Mouse (Mus musculus) ovary, postnatal 36 days (tissue): Measurements from ENCODE around the gene Atr.

Experiments
- DNase-seq: peaks from one replicate; pipeline ENCODE4 v3.0.0; 2022; ENCODE audit warnings: low spot score, mixed read lengths

Gene Atr

DNA sequence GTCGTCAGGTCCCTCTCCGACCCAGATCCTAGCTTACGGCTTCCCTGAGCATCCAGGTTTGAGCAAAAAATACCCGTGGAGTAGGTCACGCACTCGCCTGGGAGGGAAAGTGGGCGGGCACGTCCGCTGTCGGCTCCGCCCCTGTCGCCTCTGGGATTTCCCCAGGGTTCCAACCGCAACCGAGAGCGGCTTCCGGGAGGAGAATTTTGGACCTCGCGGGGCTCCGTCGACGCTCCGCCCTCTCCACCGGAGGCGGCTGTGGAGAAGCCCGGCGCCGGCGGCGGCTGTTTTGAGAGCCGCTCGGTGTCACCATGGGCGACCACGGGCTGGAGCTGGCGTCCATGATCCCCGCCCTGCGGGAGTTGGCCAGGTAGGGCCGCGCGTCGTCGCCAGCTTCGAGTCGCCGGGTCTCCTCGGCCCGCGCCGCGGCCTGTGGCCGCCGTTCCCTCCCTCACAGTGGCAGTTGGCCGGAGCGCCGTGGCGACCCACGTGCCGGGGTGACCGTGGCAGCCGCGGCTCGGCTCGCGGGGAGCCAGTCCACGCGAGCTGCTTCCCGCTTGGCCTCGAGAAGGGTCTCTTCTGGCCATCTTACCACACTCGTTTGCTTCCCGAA, at the start of gene Atr:
Gene Atr (plus strand): TSS at position 184 of the 613 bp plus-strand sequence.
- DNase-seq = peak; percentile 93

DNA sequence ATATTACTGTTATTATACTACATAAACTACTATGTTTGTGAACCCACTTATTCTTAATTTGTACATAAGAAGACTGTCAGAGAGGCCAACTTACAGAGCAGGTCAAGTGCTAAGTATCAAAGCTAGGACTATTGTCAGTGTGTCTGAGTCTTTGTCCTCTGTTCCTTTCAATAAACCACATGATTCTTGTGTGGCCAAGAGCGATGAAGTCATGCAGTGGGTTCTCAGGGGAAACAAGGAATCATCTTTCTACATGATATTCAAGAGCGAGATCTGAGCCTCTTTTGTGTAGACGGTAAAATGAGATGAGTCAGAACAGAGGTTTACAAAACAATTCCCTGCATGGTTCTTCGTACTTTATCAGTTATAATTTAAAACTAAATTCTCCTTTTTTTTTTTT, 47.8 kb upstream of the Atr start:
- no peak for DNase-seq

DNA sequence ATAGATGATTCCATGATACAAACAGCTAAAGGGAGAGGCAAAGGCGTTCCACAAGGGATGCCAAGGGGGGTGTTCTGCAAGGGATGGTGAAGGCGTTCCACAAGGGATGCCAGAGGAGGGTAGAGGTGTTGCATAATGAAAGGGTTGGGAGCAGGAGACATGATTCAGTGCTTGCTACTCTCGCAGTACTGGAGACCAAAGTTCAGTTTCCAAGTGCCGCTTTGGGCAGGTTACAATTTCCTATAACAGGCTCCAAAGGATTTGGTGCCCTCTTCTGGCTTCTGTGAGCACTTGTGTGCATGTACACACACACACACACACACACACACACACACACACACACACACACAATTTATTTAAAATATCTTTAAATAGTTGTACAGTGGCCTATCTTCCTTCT, 45.6 kb upstream of the Atr start:
- no peak for DNase-seq

DNA sequence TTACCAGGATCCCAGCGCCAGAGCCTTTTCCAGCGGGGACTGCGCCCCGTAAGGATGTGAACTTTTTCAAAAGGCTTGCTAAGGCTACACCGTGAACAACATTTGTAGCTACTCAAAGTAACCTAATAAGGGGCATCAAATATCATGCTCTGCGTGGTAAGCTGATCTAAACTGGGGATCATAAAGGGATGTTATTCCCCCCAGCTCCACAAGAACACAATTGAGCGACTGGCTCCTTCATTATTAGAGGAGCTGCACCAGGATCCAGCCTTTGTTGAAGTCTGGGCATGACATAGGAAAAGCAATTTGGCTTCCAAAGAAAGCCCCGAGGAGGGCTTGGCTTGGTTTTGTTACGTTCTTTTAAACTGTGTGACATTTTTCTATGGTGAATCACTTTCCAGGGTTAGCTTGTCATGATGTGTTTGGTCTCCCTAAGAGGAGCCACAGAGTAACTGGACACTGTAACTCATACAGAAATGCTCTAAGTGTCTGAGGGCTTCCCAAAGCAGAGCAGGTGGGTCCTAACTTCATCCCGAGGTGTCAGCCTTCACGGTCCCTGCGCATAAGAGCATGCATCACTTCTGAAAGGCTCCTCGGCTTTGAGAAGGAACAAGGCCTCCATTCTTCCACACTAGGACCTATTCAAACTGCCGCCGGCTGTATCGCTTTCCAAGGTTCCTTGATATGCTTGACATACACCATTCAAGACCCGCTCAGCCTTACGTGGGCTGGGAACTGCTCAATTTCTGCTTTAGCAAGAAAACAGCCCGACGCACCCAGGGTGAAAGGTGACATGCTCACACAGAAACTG, 43.5 kb upstream of the Atr start:
- DNase-seq = no peak

DNA sequence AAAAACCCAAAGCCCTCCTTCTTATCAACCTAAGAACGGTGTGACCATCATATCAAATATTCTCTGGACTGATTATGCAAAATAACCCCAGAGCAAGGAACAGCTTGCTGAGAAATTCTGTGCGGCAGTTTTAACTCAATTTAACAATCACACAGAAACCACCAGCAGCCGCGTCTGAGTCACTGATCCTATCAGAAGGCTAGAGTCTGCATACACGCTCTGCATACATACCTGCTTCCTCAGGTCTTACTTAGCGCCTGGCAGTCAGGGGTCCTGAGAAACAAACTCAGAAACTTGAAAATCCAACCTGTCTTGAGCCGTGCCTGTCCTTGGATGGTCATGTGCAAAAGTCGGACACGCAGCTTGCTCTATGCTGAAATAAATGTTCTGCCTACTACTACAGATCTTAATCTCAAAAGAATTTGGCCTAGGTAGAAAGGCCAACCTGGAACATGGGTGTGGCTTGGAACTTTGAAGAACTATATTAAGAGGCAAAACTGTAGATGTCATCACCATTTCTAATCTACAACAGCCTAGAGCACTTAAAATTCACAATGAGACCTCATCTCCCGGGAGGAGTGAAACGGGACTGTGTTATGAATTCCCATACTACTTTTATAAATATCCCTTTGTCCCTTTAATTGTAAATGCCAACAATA, 42.3 kb upstream of the Atr start:
- no peak for DNase-seq

DNA sequence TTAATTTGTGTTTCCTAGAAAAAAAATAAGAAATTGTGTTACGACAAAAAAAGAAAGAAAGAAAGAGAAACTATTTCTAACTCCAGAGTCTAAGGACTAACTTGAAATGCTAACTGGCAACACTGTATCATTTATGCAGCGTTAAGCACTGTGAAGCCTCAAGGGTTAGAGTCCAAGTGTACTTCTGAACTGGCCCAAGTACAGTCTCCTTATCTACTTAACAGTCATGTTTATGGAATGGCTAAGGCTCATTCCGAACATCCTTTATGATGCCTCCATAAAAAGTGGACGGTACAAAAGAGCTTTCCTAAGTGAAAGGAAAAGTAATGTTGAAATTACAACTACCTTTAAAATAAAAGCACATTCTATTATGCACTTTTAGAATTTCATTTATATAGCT, 41.7 kb upstream of the Atr start:
- no peak for DNase-seq

DNA sequence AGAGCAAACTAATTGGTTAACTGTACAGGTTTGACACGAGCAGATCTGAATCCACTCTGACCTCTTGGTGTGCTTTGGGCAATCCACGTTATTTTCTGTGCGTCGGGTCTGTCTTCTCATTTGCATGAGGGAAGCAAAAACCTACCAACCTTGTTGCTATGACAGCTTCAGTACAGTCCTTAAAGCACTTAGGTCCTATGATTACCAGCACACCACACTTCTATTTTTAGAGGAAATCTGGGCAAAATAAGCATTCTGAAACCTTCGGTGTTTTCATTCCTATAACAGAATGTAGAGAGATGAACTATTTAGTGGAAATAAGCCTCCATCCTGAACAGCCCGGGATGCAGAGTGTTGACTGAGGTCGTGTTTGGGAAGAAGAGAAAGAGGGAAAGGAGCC, 34.9 kb upstream of the Atr start:
- DNase-seq = no peak

DNA sequence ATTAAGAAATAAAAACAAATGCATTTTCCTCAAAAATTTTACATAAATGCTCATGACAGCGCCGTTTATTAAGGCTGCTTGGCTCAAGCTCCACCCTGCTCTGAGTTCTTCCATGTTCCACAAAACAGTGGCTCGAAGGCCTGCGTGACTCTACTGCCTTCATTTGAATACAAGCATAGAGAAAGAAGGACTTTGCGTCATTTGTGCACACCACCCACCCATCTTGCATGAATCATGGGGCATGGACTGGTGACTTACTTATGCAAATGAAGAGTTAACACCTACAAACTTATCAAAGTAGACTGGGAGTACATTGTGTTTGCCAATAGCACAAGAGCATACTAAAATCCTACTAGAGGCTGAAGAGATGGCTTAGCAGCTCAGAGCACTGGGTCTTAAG, 29.8 kb upstream of the Atr start:
- no peak for DNase-seq

DNA sequence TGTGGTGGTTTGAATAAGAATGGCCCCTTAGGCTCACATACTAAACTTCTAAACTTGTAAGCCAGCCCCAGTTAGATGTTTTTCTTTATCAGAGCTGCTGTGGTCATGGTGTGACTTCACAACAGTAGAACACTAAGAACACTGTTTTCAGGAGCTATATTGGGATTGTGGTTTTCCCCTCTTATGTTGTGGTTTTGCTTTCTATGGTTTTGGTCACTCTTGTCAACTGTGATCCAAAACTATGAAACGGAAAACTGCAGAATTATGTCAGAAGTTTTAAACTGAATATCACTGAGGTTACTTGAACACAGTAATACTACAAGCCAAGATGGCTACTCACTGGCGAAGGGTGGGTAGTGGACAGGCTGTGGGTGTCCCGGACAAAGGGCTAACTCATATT, 24.6 kb upstream of the Atr start:
- DNase-seq = no peak

DNA sequence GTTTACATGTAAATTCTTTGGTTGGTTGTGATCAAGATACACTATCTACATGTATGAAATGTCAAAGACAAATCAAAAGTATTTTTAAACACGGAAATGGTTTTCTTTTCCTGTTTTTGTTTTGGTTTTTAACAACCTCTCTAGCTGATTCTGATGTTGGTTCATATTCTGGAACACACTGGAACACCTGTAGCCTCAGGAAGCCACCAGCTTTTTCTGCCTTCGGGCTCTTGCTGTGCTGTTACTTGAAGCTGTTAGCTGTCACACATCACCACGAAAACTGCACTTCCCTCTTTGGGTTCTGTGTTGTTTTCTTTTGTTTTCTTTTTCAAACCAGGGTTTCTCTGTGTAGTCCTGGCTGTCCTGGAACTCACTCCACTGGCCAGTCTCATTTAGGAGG, 22.6 kb upstream of the Atr start:
- no peak for DNase-seq

DNA sequence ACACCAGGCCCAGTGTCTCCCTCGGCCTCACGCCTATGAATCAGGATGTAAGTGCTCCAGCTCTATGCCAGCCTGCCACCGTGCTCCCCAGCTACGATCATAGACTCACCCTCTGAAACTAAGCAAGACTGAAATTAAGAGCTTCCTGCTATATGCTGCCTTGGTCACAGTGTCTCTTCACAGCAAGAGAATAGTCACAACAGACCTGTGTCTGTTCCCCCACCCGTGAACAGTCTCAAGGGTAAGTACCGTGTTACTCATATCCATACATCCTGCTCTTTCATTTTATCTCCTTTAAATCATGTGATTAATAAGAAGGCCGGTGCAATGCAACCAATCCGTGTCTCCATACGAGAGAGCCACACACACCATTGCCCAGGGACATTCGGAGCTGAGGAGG, 21.7 kb upstream of the Atr start:
- DNase-seq = no peak

DNA sequence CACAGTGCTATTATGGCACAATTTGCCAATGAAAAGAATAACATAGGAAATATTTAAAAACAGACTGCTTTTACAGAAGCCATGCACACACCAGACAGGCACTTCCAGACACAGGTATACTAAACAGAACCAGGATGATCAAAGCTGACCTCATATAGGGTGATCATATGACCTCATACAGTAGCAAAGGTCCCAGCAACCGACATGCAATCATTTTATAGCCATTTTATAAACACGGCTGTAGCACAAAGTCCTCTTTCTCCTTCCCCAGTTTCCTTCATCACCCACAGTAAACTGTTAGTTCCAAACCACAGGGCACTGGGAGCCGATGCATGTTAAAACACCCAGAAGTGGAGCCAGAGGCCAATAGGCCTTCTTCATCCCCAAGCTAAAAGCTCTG, 18.0 kb upstream of the Atr start:
- no peak for DNase-seq

DNA sequence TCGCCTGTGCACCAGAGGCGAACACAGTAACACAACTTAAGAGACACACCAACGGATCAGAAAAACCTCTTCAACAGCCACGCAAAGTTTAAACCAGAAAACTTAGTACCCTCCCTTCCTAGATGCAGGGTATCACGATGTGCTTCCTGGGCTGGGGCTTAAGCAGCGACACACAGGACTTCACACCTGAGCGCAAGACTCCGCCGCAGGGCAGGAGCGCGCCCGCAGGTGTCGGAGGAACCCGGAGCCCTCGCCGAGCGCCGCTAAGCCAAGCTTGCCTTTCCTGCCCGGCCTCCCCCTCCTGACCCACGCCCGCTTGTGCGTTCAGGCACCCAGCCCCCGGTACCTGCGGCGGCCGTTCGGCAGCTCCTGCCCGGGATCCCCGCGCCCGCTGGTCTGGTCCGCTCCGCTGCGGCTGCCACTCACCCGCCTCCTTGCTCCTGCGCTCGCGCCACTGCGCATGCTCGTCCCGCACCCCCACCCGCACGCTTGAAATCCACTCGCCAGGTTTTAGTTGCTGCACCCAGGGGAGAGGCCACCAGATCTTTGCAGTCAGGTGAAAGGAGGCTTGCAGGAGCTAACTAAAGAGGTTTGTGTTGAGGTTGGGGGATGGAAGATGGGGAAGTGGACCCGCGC, 12.5 kb upstream of the Atr start, which contains the start of gene Pls1:
Gene Pls1 (minus strand): TSS at position 487 of the 636 bp plus-strand sequence.
- DNase-seq = peak; percentile 84

DNA sequence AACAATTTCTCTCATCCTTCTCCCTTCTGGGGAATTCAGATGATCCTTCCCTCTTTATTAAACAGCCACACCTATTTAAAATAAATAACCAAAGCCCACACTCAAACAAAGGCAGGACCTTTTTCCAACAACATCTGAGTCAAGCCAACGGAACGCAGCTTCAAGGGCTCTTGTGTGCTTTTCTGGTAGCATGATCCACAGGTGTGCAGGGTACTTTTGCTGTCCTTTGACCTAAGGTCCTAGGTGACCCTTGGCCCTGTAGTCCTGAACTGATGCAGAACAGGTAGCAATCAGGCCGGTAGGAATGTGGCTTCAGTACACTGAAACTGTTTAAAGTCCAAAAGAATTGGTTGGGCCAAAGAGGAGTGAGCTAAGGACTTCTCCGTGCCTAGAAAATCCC, 11.7 kb upstream of the Atr start:
- DNase-seq = no peak

DNA sequence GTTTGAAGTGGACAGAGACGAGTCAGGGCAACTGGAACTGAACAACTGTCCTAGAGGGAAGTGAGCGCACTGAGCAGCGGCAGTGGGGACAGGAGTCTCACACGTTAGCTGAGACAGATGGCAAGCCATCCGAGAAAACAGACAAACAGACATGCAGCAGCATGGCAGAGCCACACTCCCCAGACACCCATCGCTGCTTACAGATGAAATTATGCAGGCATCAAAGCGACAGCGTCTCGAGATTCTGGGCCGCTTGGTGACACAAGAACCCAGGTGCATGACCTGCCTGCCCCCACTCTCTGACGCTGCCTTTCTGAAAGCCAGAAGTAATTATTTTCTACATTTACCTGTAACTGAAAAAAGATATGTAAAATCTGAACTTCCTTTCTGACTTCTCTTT, 5.7 kb upstream of the Atr start:
- no peak for DNase-seq

DNA sequence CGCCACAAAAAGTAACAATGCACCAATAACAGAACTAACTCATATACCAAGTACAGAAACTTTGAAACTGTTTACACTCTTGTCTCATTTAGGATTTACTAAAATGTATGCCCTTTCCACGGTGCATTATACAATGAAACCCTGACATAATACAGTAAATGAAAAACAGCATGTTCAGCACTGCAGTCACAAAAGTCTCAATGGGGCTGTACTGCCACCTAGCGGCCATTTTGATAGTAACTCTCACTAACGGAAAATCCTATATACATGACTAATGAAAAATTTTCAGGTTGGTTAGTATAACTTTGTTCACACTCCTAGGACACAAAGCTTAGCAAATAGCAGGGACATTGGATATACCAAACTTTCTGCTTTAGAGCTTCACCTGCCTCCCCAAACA, 4.5 kb upstream of the Atr start:
- DNase-seq = peak; percentile 43

DNA sequence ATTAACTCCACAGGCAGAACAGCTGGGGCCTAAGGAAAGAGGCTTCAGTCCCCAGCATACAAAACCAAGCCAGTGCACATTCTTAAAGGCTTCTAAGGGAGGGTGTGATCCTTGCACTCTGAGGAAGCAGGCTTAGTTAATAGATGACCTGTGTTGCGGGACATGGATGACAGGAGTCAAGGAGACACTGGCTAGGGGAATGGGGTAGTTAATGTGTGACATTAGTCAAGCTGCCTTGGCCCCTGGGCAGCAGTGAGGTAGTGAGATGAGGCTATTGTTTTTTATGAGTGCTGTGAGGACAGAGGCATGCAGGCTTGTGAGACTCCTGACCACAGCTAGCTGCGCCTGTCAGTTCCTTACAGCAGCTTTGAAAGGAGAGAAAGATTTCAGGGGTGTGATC, 2.5 kb upstream of the Atr start:
- no peak for DNase-seq

DNA sequence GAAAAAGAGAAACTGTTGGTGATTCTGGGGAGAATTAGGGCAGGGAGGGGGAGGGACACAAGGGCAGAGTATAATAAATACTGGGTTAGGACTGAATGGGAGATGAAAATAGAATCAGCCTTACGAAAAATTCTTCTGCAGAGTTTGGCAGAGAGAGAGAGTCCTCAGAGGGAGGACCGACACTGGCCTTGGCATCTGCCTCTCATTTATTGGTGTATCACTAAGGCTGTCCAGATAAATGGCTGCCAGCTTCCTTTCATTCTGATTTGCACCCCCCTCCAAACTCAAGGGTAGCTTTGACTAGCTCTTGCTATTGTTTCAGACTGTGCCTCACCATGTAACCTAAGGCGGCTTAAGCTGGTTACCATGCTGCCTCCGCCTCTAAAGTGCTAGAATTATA, 1.4 kb upstream of the Atr start:
- DNase-seq = no peak

DNA sequence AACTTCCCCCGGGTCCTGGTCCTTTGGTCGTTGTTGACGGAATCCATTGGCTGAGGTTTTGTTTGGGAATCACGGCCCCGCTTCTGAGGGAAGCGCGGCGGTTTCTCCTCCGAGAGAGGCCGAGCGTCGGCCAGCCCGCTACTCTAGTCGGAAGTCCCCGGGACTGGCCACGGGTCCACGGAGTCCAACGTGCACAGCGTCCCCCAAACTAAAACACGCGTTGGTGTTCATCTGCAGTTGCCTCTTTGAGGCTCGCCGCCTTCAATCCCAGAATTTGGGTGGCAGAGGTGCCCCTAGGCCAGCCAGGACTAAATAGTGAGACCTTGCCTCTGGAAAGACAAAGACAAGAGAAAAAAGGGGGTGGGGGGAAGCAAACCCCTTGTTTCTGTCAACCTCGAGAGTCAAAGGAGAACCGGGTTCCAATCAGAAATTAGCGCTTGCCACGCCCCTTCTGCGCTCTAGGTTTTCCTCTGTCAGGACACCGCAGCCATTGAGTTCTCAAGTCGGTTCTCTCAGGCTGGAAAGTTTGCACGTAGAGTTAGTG, 702 bp downstream of the Atr start:
- no peak for DNase-seq

DNA sequence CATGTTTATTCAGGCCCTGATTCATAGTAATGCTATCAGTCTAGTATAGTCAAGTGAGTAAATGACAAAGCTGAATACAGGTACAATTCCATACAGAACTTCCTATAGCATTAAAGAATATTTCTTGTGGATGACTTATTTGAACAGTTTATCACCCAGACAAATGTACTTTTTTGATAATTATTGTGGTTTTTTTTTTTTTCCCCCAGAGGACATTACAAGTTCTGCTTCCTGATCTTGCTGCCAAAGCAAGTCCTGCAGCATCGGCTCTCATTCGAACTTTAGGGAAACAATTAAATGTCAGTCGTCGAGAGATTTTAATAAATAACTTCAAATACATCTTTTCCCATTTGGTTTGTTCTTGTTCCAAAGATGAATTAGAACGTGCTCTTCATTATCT, 20.8 kb downstream of the Atr start:
- no peak for DNase-seq

DNA sequence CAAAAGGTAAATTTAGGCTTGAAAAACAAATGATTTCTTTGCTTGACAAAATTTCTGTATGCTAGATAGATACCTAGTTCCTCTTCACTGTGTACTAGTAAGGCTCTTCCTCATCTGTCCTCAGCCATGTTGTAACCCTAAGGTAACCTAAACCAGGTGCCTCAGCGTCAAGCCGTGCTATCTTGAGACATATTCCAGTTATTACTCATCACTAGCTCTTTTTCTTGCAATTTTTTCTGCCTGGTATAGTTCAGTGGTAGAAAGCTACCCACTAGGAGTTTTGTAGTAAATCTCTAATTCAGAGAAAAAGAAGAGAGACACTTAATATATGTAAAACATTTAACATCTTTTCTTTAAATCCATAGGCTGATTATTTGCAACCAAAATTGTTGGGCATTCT, 25.4 kb downstream of the Atr start:
- no peak for DNase-seq

DNA sequence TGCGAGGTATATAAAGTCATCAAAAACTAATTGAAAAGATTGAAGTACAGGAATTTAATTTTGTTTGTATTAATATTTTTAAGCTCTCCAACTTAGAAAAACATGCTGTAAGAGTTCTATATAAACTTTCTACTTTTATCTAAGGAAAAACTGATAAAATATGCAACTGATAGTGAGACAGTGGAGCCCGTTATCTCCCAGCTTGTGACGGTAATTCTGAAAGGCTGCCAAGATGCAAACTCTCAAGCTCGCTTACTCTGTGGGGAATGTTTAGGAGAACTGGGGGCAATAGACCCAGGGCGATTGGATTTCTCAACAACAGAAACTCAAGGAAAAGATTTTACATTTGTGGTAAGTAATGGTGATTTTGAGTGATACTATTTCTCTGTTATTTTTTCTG, 40.0 kb downstream of the Atr start:
- no peak for DNase-seq

DNA sequence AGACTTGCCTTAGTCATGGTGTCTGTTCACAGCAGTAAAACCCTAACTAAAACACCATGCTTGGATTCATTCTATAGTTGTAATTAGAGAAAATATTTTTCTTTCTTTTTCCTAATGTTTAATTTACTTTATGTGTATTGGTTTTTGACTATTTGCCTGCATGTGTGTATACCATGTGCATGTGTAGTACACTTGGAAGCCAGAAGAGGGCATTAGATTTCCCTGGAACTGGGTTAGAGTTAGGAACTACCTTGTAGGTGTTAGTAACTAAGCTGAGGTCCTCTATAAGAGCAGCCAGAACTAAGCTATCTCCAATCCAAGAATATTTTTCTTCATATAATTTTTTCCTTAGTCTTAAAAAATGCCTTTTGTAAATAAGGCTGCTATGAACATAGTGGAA, 75.5 kb downstream of the Atr start:
- DNase-seq = no peak
